In genomic region chr4:154793499-154793898, GRCm38 (mm10) we compare ENCODE assay signal across 23 mouse cellular contexts. TPM values are rescaled to one million over a fixed set of nuclear protein-coding genes. Genes with fewer than 3 reads are reported as not detected.
A peak's percentile ranks its signal among the peaks of the same experiment; 100 is the strongest.
DNase-seq lines count a peak whose midpoint lies in the region; ATAC-seq and TF ChIP-seq lines count a peak whose summit lies in the region.
"Had no signal": no experiment of that assay in that cellular context is flagged by ENCODE, and none has a peak within 500 bp of the region (broad histone marks: within the 10 kb centered on the region; RNA-seq: fewer than 3 reads in every experiment).

No protein-coding gene starts in this region.

- peaks cover 51% of the 10 kb centered on the region for H3K27me3 ChIP-seq in forebrain, embryonic 10.5 days (ENCODE audit: poor library complexity, severe bottlenecking)
- H3K27me3 ChIP-seq in forebrain, embryonic 16.5 days (replicated peaks; ENCODE audit: control insufficient read depth, insufficient read depth, low read length) = no peaks in the 10 kb centered on the region
- no peaks in the 10 kb centered on the region for H3K27me3 ChIP-seq in stomach, embryonic 14.5 days (ENCODE audit: control insufficient read depth, insufficient read depth, low read length)
- H3K27me3 ChIP-seq in stomach, postnatal 0 days (ENCODE audit: control insufficient read depth, insufficient read depth, low read length) = no peaks in the 10 kb centered on the region
- peaks cover 48% of the 10 kb centered on the region for H3K27me3 ChIP-seq in limb, embryonic 10.5 days (ENCODE audit: low read depth, poor library complexity, severe bottlenecking)
- H3K27me3 ChIP-seq: forebrain, embryonic 15.5 days; intestine, embryonic 15.5 days had no signal

- H3K4me3 ChIP-seq in forebrain, embryonic 10.5 days = no peak overlapping the region
- H3K4me3 ChIP-seq in forebrain, embryonic 16.5 days (replicated peaks; ENCODE audit: low read length) = no peak overlapping the region
- H3K4me3 ChIP-seq in stomach, embryonic 14.5 days (ENCODE audit: low read depth, low read length) = no peak overlapping the region
- no peak overlapping the region for H3K4me3 ChIP-seq in stomach, postnatal 0 days (ENCODE audit: low read depth, low read length)
- H3K4me3 ChIP-seq in limb, embryonic 10.5 days = no peak overlapping the region
- H3K4me3 ChIP-seq: embryonic facial prominence, embryonic 15.5 days; forebrain, embryonic 12.5 days; forebrain, embryonic 15.5 days; heart, adult 2 months; hindbrain, embryonic 10.5 days; hindbrain, embryonic 13.5 days; intestine, embryonic 15.5 days had no signal

- H3K27ac ChIP-seq in forebrain, embryonic 10.5 days = peak overlapping the region; percentile 16; the same call in 1 of the 2 replicates
- H3K27ac ChIP-seq in forebrain, embryonic 16.5 days (ENCODE audit: low read length) = no peak overlapping the region
- H3K27ac ChIP-seq in stomach, embryonic 14.5 days (ENCODE audit: low read length) = no peak overlapping the region
- H3K27ac ChIP-seq in stomach, postnatal 0 days (replicated peaks) = no peak overlapping the region
- H3K27ac ChIP-seq in limb, embryonic 10.5 days = peak overlapping the region; percentile 53
- H3K27ac ChIP-seq: embryonic facial prominence, embryonic 15.5 days; forebrain, embryonic 12.5 days; forebrain, embryonic 15.5 days; heart, adult 2 months; hindbrain, embryonic 10.5 days; hindbrain, embryonic 13.5 days; intestine, embryonic 15.5 days had no signal

- H3K9ac ChIP-seq in forebrain, embryonic 16.5 days (replicated peaks; ENCODE audit: low read depth, low read length) = no peak overlapping the region
- H3K9ac ChIP-seq in stomach, embryonic 14.5 days (replicated peaks; ENCODE audit: low read depth, low read length) = no peak overlapping the region
- H3K9ac ChIP-seq in stomach, postnatal 0 days (ENCODE audit: low read length) = no peak overlapping the region
- H3K9ac ChIP-seq: embryonic facial prominence, embryonic 15.5 days; forebrain, embryonic 12.5 days; forebrain, embryonic 15.5 days; hindbrain, embryonic 13.5 days; intestine, embryonic 15.5 days had no signal

- TF ChIP-seq EP300 in stomach, postnatal 0 days (optimal IDR thresholded peaks at IDR 0.05) = no peak

- no peak for ATAC-seq in forebrain, embryonic 16.5 days
- 0 out of 2 replicates have a peak, but pooled peaks have one; percentile 48 for ATAC-seq in stomach, embryonic 14.5 days (ENCODE audit: insufficient number of reproducible peaks, insufficient read depth, low FRiP score, low read depth)
- ATAC-seq in stomach, postnatal 0 days (ENCODE audit: low FRiP score, low TSS enrichment) = no peak
- ATAC-seq: activated CD4-positive, CD25-positive, alpha-beta regulatory T cell, adult 4 months; forebrain, embryonic 15.5 days; hindbrain, embryonic 16.5 days; intestine, embryonic 15.5 days had no signal

- WGBS in forebrain, embryonic 10.5 days = 80% methylated on average over 7 of the region's 7 CpGs
- WGBS in forebrain, embryonic 16.5 days = 86% methylated on average over 7 of the region's 7 CpGs
- 32% methylated on average over 7 of the region's 7 CpGs for WGBS in stomach, embryonic 14.5 days
- WGBS in stomach, postnatal 0 days = 33% methylated on average over 7 of the region's 7 CpGs
- WGBS in limb, embryonic 10.5 days = 73% methylated on average over 7 of the region's 7 CpGs

- H3K4me2 ChIP-seq in forebrain, embryonic 16.5 days (ENCODE audit: low read length) = no peak overlapping the region
- no peak overlapping the region for H3K4me2 ChIP-seq in stomach, embryonic 14.5 days (replicated peaks; ENCODE audit: low read depth, low read length)
- H3K4me2 ChIP-seq in stomach, postnatal 0 days (replicated peaks; ENCODE audit: low read depth) = no peak overlapping the region
- H3K4me2 ChIP-seq: embryonic facial prominence, embryonic 15.5 days; forebrain, embryonic 12.5 days; forebrain, embryonic 15.5 days; heart, embryonic 11.5 days; hindbrain, embryonic 13.5 days; intestine, embryonic 15.5 days had no signal

- no peak for TF ChIP-seq CTCF in stomach, postnatal 0 days (IDR thresholded peaks at IDR 0.05; ENCODE audit: low read depth)

- peaks cover 20% of the 10 kb centered on the region for H3K4me1 ChIP-seq in forebrain, embryonic 10.5 days
- no peaks in the 10 kb centered on the region for H3K4me1 ChIP-seq in forebrain, embryonic 16.5 days (replicated peaks; ENCODE audit: control insufficient read depth, insufficient read depth, low read length)
- H3K4me1 ChIP-seq in stomach, embryonic 14.5 days (ENCODE audit: control insufficient read depth, insufficient read depth, low read length) = peaks cover 3% of the 10 kb centered on the region; the same call in 1 of the 2 replicates
- H3K4me1 ChIP-seq in stomach, postnatal 0 days (replicated peaks; ENCODE audit: control insufficient read depth, insufficient read depth) = no peaks in the 10 kb centered on the region
- H3K4me1 ChIP-seq in limb, embryonic 10.5 days = peaks cover 39% of the 10 kb centered on the region
- H3K4me1 ChIP-seq: forebrain, embryonic 15.5 days had no signal

- H3K36me3 ChIP-seq in forebrain, embryonic 10.5 days (replicated peaks) = no peaks in the 10 kb centered on the region
- no peaks in the 10 kb centered on the region for H3K36me3 ChIP-seq in forebrain, embryonic 16.5 days (ENCODE audit: control insufficient read depth, insufficient read depth)
- H3K36me3 ChIP-seq in stomach, embryonic 14.5 days (ENCODE audit: control insufficient read depth, insufficient read depth, low read length) = no peaks in the 10 kb centered on the region
- H3K36me3 ChIP-seq in stomach, postnatal 0 days (ENCODE audit: control insufficient read depth, insufficient read depth, low read length) = no peaks in the 10 kb centered on the region
- H3K36me3 ChIP-seq in limb, embryonic 10.5 days = no peaks in the 10 kb centered on the region
- H3K36me3 ChIP-seq: embryonic facial prominence, embryonic 15.5 days; forebrain, embryonic 12.5 days; forebrain, embryonic 15.5 days; hindbrain, embryonic 10.5 days; hindbrain, embryonic 13.5 days; intestine, embryonic 15.5 days had no signal

- no peaks in the 10 kb centered on the region for H3K9me3 ChIP-seq in forebrain, embryonic 10.5 days
- no peaks in the 10 kb centered on the region for H3K9me3 ChIP-seq in forebrain, embryonic 16.5 days (ENCODE audit: control insufficient read depth, low read length)
- no peaks in the 10 kb centered on the region for H3K9me3 ChIP-seq in stomach, embryonic 14.5 days (ENCODE audit: control insufficient read depth, low read depth, low read length)
- H3K9me3 ChIP-seq in stomach, postnatal 0 days (ENCODE audit: control insufficient read depth, low read length) = no peaks in the 10 kb centered on the region
- no peaks in the 10 kb centered on the region for H3K9me3 ChIP-seq in limb, embryonic 10.5 days (replicated peaks)
- H3K9me3 ChIP-seq: embryonic facial prominence, embryonic 15.5 days; forebrain, embryonic 12.5 days; forebrain, embryonic 15.5 days; hindbrain, embryonic 10.5 days; hindbrain, embryonic 13.5 days; intestine, embryonic 15.5 days had no signal

- DNase-seq in forebrain, embryonic 10.5 days (ENCODE audit: extremely low spot score, low spot score) = no peak
- DNase-seq in stomach, postnatal 0 days (ENCODE audit: low spot score) = no peak
- no peak for DNase-seq in limb, embryonic 10.5 days (ENCODE audit: low spot score)
- no peak for DNase-seq in urinary bladder, postnatal 14 days (ENCODE audit: low spot score)
- DNase-seq: adrenal gland, adult 8-10 months; adrenal gland, postnatal 25 days; cerebellum, adult 18-20 months; cerebellum, adult 9-10 months; cerebellum, postnatal 14 days; gastrocnemius, postnatal 10 days; gastrocnemius, postnatal 36 days; heart, adult 2 months had no signal

RNA-seq across cellular contexts. Expression of gene Ttc34, which starts 43.8 kb away (rescaled TPM):
- 0.58 and 0.61 TPM in 2 replicates for polyA plus RNA-seq in forebrain, embryonic 10.5 days (2016; fragmentation: Nextera tagmentation; extraction: Ambion mirVana)
- polyA plus RNA-seq in forebrain, embryonic 16.5 days (2015; fragmentation: Nextera tagmentation; extraction: Ambion mirVana) = 1.7 and 2.1 TPM in 2 replicates
- polyA plus RNA-seq in stomach, embryonic 14.5 days (2014; fragmentation: Nextera tagmentation; extraction: Ambion mirVana) = 0.29 and 0.55 TPM in 2 replicates
- polyA plus RNA-seq in stomach, postnatal 0 days (2015; fragmentation: Nextera tagmentation; extraction: Ambion mirVana) = 0.06 and 0.10 TPM in 2 replicates
- polyA plus RNA-seq in limb, embryonic 10.5 days (2016; fragmentation: Nextera tagmentation; extraction: Ambion mirVana) = 0.41 and 0.46 TPM in 2 replicates
- polyA plus RNA-seq: activated CD4-positive, CD25-positive, alpha-beta regulatory T cell, adult 4 months; intestine, embryonic 15.5 days had no signal

Comparison
In these comparisons a context has a peak if more than half of its experiments do, and no peak if none do; other contexts are left out.
1. H3K27ac ChIP-seq: peak in forebrain, embryonic 10.5 days (single experiment) and limb, embryonic 10.5 days (single experiment); none in forebrain, embryonic 16.5 days (single experiment), stomach, embryonic 14.5 days (single experiment) and stomach, postnatal 0 days (single experiment).